ENCODE assay signal across 8 mouse cellular contexts in genomic region chr17:29045741-29046530, GRCm38 (mm10). TPM values are rescaled to one million over a fixed set of nuclear protein-coding genes. Genes with fewer than 3 reads are reported as not detected.
DNase-seq lines count a peak whose midpoint lies in the region; ATAC-seq and TF ChIP-seq lines count a peak whose summit lies in the region.

No protein-coding gene starts in this region.

- peaks cover 53% of the 10 kb centered on the region for H3K36me3 ChIP-seq in hindbrain, embryonic 12.5 days
- peaks cover 69% of the 10 kb centered on the region for H3K36me3 ChIP-seq in hindbrain, embryonic 14.5 days (replicated peaks; ENCODE audit: control insufficient read depth, insufficient read depth)
- H3K36me3 ChIP-seq in thymus, adult 2 months (ENCODE audit: control insufficient read depth, insufficient read depth, low read length): peaks cover 46% of the 10 kb centered on the region

- 73% methylated on average over 12 of the region's 12 CpGs for WGBS in hindbrain, embryonic 12.5 days
- 69% methylated on average over 12 of the region's 12 CpGs for WGBS in hindbrain, embryonic 14.5 days
- WGBS in thymus, adult 2 months: 61% methylated on average over 12 of the region's 12 CpGs

- no peak for DNase-seq in hindbrain, embryonic 14.5 days (ENCODE audit: low spot score)
- DNase-seq in adrenal gland, postnatal 25 days: peak; percentile 54
- DNase-seq in kidney, postnatal 10 days: peak; percentile 75
- no peak for DNase-seq in left cerebral cortex, adult 11 months (ENCODE audit: low spot score)
- no peak for DNase-seq in thymus, adult 2 months

- no peak for TF ChIP-seq POLR2A in thymus, adult 2 months (IDR thresholded peaks at IDR 0.05; ENCODE audit: control insufficient read depth, extremely low read depth, insufficient read depth, low read length, poor library complexity)

- peaks cover 6% of the 10 kb centered on the region for H3K4me1 ChIP-seq in hindbrain, embryonic 12.5 days
- H3K4me1 ChIP-seq in hindbrain, embryonic 14.5 days (replicated peaks; ENCODE audit: control insufficient read depth, insufficient read depth, low read length): 0 out of 2 replicates have a peak, but pooled peaks cover 3% of the 10 kb centered on the region
- H3K4me1 ChIP-seq in thymus, adult 2 months (replicated peaks; ENCODE audit: control insufficient read depth, insufficient read depth, low read length): peaks cover 6% of the 10 kb centered on the region

- H3K27me3 ChIP-seq in hindbrain, embryonic 12.5 days: no peaks in the 10 kb centered on the region
- H3K27me3 ChIP-seq in hindbrain, embryonic 14.5 days (ENCODE audit: control insufficient read depth, insufficient read depth, low read length): no peaks in the 10 kb centered on the region
- H3K27me3 ChIP-seq in thymus, adult 2 months (ENCODE audit: control insufficient read depth, insufficient read depth, low read length): no peaks in the 10 kb centered on the region

- no peak overlapping the region for H3K9ac ChIP-seq in hindbrain, embryonic 12.5 days
- no peak overlapping the region for H3K9ac ChIP-seq in hindbrain, embryonic 14.5 days

- H3K9me3 ChIP-seq in hindbrain, embryonic 12.5 days (replicated peaks): no peaks in the 10 kb centered on the region
- H3K9me3 ChIP-seq in hindbrain, embryonic 14.5 days (ENCODE audit: control insufficient read depth, low read length): no peaks in the 10 kb centered on the region

- no peak overlapping the region for H3K4me3 ChIP-seq in hindbrain, embryonic 12.5 days
- H3K4me3 ChIP-seq in hindbrain, embryonic 14.5 days (replicated peaks; ENCODE audit: low read length): no peak overlapping the region
- no peak overlapping the region for H3K4me3 ChIP-seq in thymus, adult 2 months (ENCODE audit: control insufficient read depth, insufficient read depth, low read length)

- no peak overlapping the region for H3K4me2 ChIP-seq in hindbrain, embryonic 12.5 days (replicated peaks)
- H3K4me2 ChIP-seq in hindbrain, embryonic 14.5 days (replicated peaks): no peak overlapping the region

- ATAC-seq in hindbrain, embryonic 12.5 days (ENCODE audit: low FRiP score): 0 out of 2 replicates have a peak, but pooled peaks have one; percentile 21
- ATAC-seq in hindbrain, embryonic 14.5 days (ENCODE audit: low FRiP score): no peak; the same call in 1 of the 2 replicates
- peak; percentile 9 for ATAC-seq in granulocyte monocyte progenitor cell, adult 5-6 weeks (replicated peaks; ENCODE audit: poor library complexity, severe bottlenecking)
- peak; percentile 66 for ATAC-seq in megakaryocyte-erythroid progenitor cell, adult 5-6 weeks (replicated peaks; ENCODE audit: low FRiP score, low TSS enrichment, poor library complexity, severe bottlenecking)

- no peak for TF ChIP-seq CTCF in thymus, adult 2 months (IDR thresholded peaks at IDR 0.05; ENCODE audit: borderline replicate concordance, control insufficient read depth, extremely low read depth, insufficient read depth, low read length, poor library complexity)

- H3K27ac ChIP-seq in hindbrain, embryonic 12.5 days: no peak overlapping the region
- H3K27ac ChIP-seq in hindbrain, embryonic 14.5 days: no peak overlapping the region
- no peak overlapping the region for H3K27ac ChIP-seq in thymus, adult 2 months (ENCODE audit: control insufficient read depth, insufficient read depth, low read length)

RNA-seq across cellular contexts. Expression of gene Srsf3, which starts 13.5 kb away (rescaled TPM):
- polyA plus RNA-seq in hindbrain, embryonic 12.5 days (2016; fragmentation: Nextera tagmentation; extraction: Ambion mirVana): 662 and 667 TPM in 2 replicates
- 446 and 460 TPM in 2 replicates for polyA plus RNA-seq in hindbrain, embryonic 14.5 days (2014; fragmentation: Nextera tagmentation; extraction: Ambion mirVana)
- 119 and 172 TPM in 2 replicates for total RNA-seq in adrenal gland, postnatal 25 days (2021)
- 474 and 486 TPM in 2 replicates for total RNA-seq in granulocyte monocyte progenitor cell, adult 5-6 weeks (2014; fragmentation: Nextera tagmentation)
- 734 and 859 TPM in 2 replicates for total RNA-seq in granulocyte monocyte progenitor cell, adult 5-6 weeks (2017)
- total RNA-seq in megakaryocyte-erythroid progenitor cell, adult 5-6 weeks (2014; fragmentation: Nextera tagmentation): 501 and 513 TPM in 2 replicates
- total RNA-seq in megakaryocyte-erythroid progenitor cell, adult 5-6 weeks (2017): 747 and 1,154 TPM in 2 replicates
- 544 TPM in 2 replicates for polyA plus RNA-seq in thymus, adult 2 months (2012; rRNA removed)

RNA-seq across cellular contexts. Expression of gene Stk38, which starts 38.1 kb away (rescaled TPM):
- 150 and 152 TPM in 2 replicates for polyA plus RNA-seq in hindbrain, embryonic 12.5 days (2016; fragmentation: Nextera tagmentation; extraction: Ambion mirVana)
- polyA plus RNA-seq in hindbrain, embryonic 14.5 days (2014; fragmentation: Nextera tagmentation; extraction: Ambion mirVana): 75.6 and 85.0 TPM in 2 replicates
- total RNA-seq in adrenal gland, postnatal 25 days (2021): 79.5 TPM in 2 replicates
- total RNA-seq in granulocyte monocyte progenitor cell, adult 5-6 weeks (2014; fragmentation: Nextera tagmentation): 99.0 and 116 TPM in 2 replicates
- 51.6 and 58.2 TPM in 2 replicates for total RNA-seq in granulocyte monocyte progenitor cell, adult 5-6 weeks (2017)
- total RNA-seq in megakaryocyte-erythroid progenitor cell, adult 5-6 weeks (2014; fragmentation: Nextera tagmentation): 123 TPM in 2 replicates
- total RNA-seq in megakaryocyte-erythroid progenitor cell, adult 5-6 weeks (2017): 79.5 and 95.0 TPM in 2 replicates
- 196 TPM in 2 replicates for polyA plus RNA-seq in thymus, adult 2 months (2012; rRNA removed)

RNA-seq across cellular contexts. Expression of gene Cdkn1a, which starts 44.8 kb away (rescaled TPM):
- 39.0 and 43.6 TPM in 2 replicates for polyA plus RNA-seq in hindbrain, embryonic 12.5 days (2016; fragmentation: Nextera tagmentation; extraction: Ambion mirVana)
- polyA plus RNA-seq in hindbrain, embryonic 14.5 days (2014; fragmentation: Nextera tagmentation; extraction: Ambion mirVana): 79.5 and 97.7 TPM in 2 replicates
- 8.9 and 23.4 TPM in 2 replicates for total RNA-seq in adrenal gland, postnatal 25 days (2021)
- total RNA-seq in granulocyte monocyte progenitor cell, adult 5-6 weeks (2014; fragmentation: Nextera tagmentation): 8.2 and 9.8 TPM in 2 replicates
- 1.3 and 3.2 TPM in 2 replicates for total RNA-seq in granulocyte monocyte progenitor cell, adult 5-6 weeks (2017)
- 2.1 and 6.5 TPM in 2 replicates for total RNA-seq in megakaryocyte-erythroid progenitor cell, adult 5-6 weeks (2014; fragmentation: Nextera tagmentation)
- total RNA-seq in megakaryocyte-erythroid progenitor cell, adult 5-6 weeks (2017): 0.95 and 3.5 TPM in 2 replicates
- 28.4 and 31.1 TPM in 2 replicates for polyA plus RNA-seq in thymus, adult 2 months (2012; rRNA removed)

Comparison
In these comparisons a context has a peak if more than half of its experiments do, and no peak if none do; other contexts are left out.
1. DNase-seq: peak in adrenal gland, postnatal 25 days (single experiment) and kidney, postnatal 10 days (single experiment); none in hindbrain, embryonic 14.5 days (single experiment), left cerebral cortex, adult 11 months (single experiment) and thymus, adult 2 months (single experiment).